ENCODE assay signal across 9 mouse cellular contexts in genomic region chr16:96468698-96469097, GRCm38 (mm10). TPM values are rescaled to one million over a fixed set of nuclear protein-coding genes. Genes with fewer than 3 reads are reported as not detected.
DNase-seq lines count a peak whose midpoint lies in the region; ATAC-seq lines count a peak whose summit lies in the region.
"Had no signal": no experiment of that assay in that cellular context is flagged by ENCODE, and none has a peak within 500 bp of the region (broad histone marks: within the 10 kb centered on the region; RNA-seq: fewer than 3 reads in every experiment).

No protein-coding gene starts in this region.

- no peak for ATAC-seq in megakaryocyte-erythroid progenitor cell, adult 5-6 weeks (replicated peaks; ENCODE audit: low FRiP score, low TSS enrichment, poor library complexity, severe bottlenecking)

- DNase-seq in urinary bladder, postnatal 10 days (ENCODE audit: low spot score), result peak; percentile 19
- no peak for DNase-seq in urinary bladder, adult 18-20 months (ENCODE audit: low spot score in 2 of 2)
- DNase-seq in frontal cortex, adult 2 months (ENCODE audit: extremely low spot score in 1 of 2, low spot score in 1 of 2), result peak; percentile 52 to 81
- peak; percentile 32 to 62 for DNase-seq in kidney, postnatal 25 days
- peak; percentile 9 to 27 for DNase-seq in lung, postnatal 4 days
- DNase-seq in testis, postnatal 10 days (ENCODE audit: low spot score), result peak; percentile 83

RNA-seq across cellular contexts. Expression of gene Pcp4, which starts 1.3 kb away (rescaled TPM):
- polyA plus RNA-seq in frontal cortex, adult 2 months (2012; rRNA removed), result 822 and 973 TPM in 2 replicates
- not detected in 2 replicates for total RNA-seq in megakaryocyte-erythroid progenitor cell, adult 5-6 weeks (2014; fragmentation: Nextera tagmentation)
- total RNA-seq in megakaryocyte-erythroid progenitor cell, adult 5-6 weeks (2017), result not detected in 2 replicates
- polyA plus RNA-seq: myocyte had no signal

RNA-seq across cellular contexts. Expression of gene Itgb2l, which starts 25.3 kb away (rescaled TPM):
- not detected in 2 replicates for polyA plus RNA-seq in frontal cortex, adult 2 months (2012; rRNA removed)
- total RNA-seq in megakaryocyte-erythroid progenitor cell, adult 5-6 weeks (2014; fragmentation: Nextera tagmentation), result 2.0 TPM in 1 of 2 replicates, not detected in the other
- total RNA-seq in megakaryocyte-erythroid progenitor cell, adult 5-6 weeks (2017), result not detected in 2 replicates
- polyA plus RNA-seq: heart, embryonic 13.5 days had no signal

Comparison
In these comparisons a context has a peak if more than half of its experiments do, and no peak if none do; other contexts are left out.
1. DNase-seq: peak in urinary bladder, postnatal 10 days (single experiment), frontal cortex, adult 2 months (2 of 2), kidney, postnatal 25 days (2 of 2), lung, postnatal 4 days (2 of 2) and testis, postnatal 10 days (single experiment); none in urinary bladder, adult 18-20 months (0 of 2).